Mouse (Mus musculus): ENCODE measurements around the gene Klrk1. TPM values are rescaled to one million over a fixed set of nuclear protein-coding genes. Genes with fewer than 3 reads are reported as not detected.

Klrk1 gene
- polyA plus RNA-seq, 1 experiment, result not detected

GRCm38 (mm10) chr6:129581896-129582295 is 41.8 kb downstream of the Klrk1 start:
- no peak overlapping the region for H3K4me3 ChIP-seq (replicated peaks; ENCODE audit: insufficient read depth, low read depth, low read length)
- TF ChIP-seq POLR2A (IDR thresholded peaks at IDR 0.05; ENCODE audit: borderline replicate concordance, insufficient read depth, low read length) (no peak), CTCF (IDR thresholded peaks at IDR 0.05; ENCODE audit: borderline replicate concordance, insufficient read depth, low read depth, low read length) (no peak)
- no peak for DNase-seq
- H3K27me3 ChIP-seq (ENCODE audit: control insufficient read depth, insufficient read depth, low read length), result no peaks in the 10 kb centered on the region
- no peak overlapping the region for H3K27ac ChIP-seq (ENCODE audit: insufficient read depth, low read length)
- no peaks in the 10 kb centered on the region for H3K4me1 ChIP-seq (ENCODE audit: control insufficient read depth, insufficient read depth, low read length)
- 84% methylated on average over 4 of the region's 4 CpGs for WGBS

DNA sequence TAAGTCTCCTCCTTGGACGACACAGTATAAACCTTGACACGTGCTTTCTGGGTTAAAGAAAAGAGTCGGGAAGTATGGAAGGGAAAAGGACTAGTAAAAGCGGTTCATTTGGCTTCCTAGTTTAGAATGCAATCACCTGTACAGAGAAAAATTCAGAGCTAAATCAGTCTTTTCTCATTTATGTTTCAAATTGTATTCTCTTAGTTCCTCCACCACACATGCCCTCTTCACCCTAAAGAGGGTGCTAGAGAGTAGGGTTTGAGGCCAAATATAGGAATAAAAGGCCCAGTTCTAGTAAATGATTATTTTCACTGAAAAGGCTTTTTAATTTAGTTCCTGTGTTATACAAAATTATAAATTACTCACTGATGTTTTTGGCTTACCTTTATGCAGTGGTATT is 42.4 kb downstream of the Klrk1 start:
- Histone ChIP-seq H3K27me3 (ENCODE audit: control insufficient read depth, insufficient read depth, low read length) (no peaks in the 10 kb centered on the region), H3K27ac (ENCODE audit: insufficient read depth, low read length) (no peak overlapping the region), H3K4me1 (ENCODE audit: control insufficient read depth, insufficient read depth, low read length) (no peaks in the 10 kb centered on the region), H3K4me3 (replicated peaks; ENCODE audit: insufficient read depth, low read depth, low read length) (no peak overlapping the region)
- TF ChIP-seq POLR2A (IDR thresholded peaks at IDR 0.05; ENCODE audit: borderline replicate concordance, insufficient read depth, low read length) (no peak), CTCF (IDR thresholded peaks at IDR 0.05; ENCODE audit: borderline replicate concordance, insufficient read depth, low read depth, low read length) (no peak)
- 53% methylated on average over 4 of the region's 4 CpGs for WGBS
- no peak for DNase-seq

- no peaks in the 10 kb centered on the region for H3K27me3 ChIP-seq (ENCODE audit: control insufficient read depth, insufficient read depth, low read length)
- no peak within 1 kb of the TSS for H3K27ac ChIP-seq (ENCODE audit: insufficient read depth, low read length)
- H3K4me1 ChIP-seq (ENCODE audit: control insufficient read depth, insufficient read depth, low read length), result no peaks in the 10 kb centered on the region
- TF ChIP-seq POLR2A (IDR thresholded peaks at IDR 0.05; ENCODE audit: borderline replicate concordance, insufficient read depth, low read length), result no peak
- TF ChIP-seq CTCF (IDR thresholded peaks at IDR 0.05; ENCODE audit: borderline replicate concordance, insufficient read depth, low read depth, low read length), result no peak
- H3K4me3 ChIP-seq (replicated peaks; ENCODE audit: insufficient read depth, low read depth, low read length), result no peak within 1 kb of the TSS
- no peak for DNase-seq
- 93% methylated on average over 8 of the region's 8 CpGs for WGBS
These were observed 46.1 kb downstream of the Klrk1 start, which contains the start of gene Klre1 for GRCm38 (mm10) chr6:129577605-129578004. Klre1 (plus strand) TSS chr6:129577905.

- H3K4me1 ChIP-seq (ENCODE audit: control insufficient read depth, insufficient read depth, low read length), result no peaks in the 10 kb centered on the region
- H3K4me3 ChIP-seq (replicated peaks; ENCODE audit: insufficient read depth, low read depth, low read length), result no peak overlapping the region
- 28% methylated on average over 2 of the region's 2 CpGs for WGBS
- no peak overlapping the region for H3K27ac ChIP-seq (ENCODE audit: insufficient read depth, low read length)
- no peak for DNase-seq
- no peaks in the 10 kb centered on the region for H3K27me3 ChIP-seq (ENCODE audit: control insufficient read depth, insufficient read depth, low read length)
- TF ChIP-seq POLR2A (IDR thresholded peaks at IDR 0.05; ENCODE audit: borderline replicate concordance, insufficient read depth, low read length) (no peak), CTCF (IDR thresholded peaks at IDR 0.05; ENCODE audit: borderline replicate concordance, insufficient read depth, low read depth, low read length) (no peak)
These were observed 48.3 kb downstream of the Klrk1 start for GRCm38 (mm10) chr6:129575315-129575714.

- Histone ChIP-seq H3K27ac (ENCODE audit: insufficient read depth, low read length) (no peak overlapping the region), H3K4me3 (replicated peaks; ENCODE audit: insufficient read depth, low read depth, low read length) (no peak overlapping the region), H3K27me3 (ENCODE audit: control insufficient read depth, insufficient read depth, low read length) (no peaks in the 10 kb centered on the region), H3K4me1 (ENCODE audit: control insufficient read depth, insufficient read depth, low read length) (no peaks in the 10 kb centered on the region)
- WGBS, result 80% methylated on average over 2 of the region's 2 CpGs
- TF ChIP-seq CTCF (IDR thresholded peaks at IDR 0.05; ENCODE audit: borderline replicate concordance, insufficient read depth, low read depth, low read length) (no peak), POLR2A (IDR thresholded peaks at IDR 0.05; ENCODE audit: borderline replicate concordance, insufficient read depth, low read length) (no peak)
- DNase-seq, result no peak
These were observed 58.4 kb downstream of the Klrk1 start for GRCm38 (mm10) chr6:129565257-129565656.

Other genes with a start within 250 kb of the Klrk1 start
- 0.17 and 0.33 TPM in 2 replicates for gene Clec12b, start 238.0 kb downstream of the Klrk1 start, polyA plus RNA-seq (2012; rRNA removed)
- 0.16 and 0.17 TPM in 2 replicates for gene Clec1b, start 226.6 kb downstream of the Klrk1 start, polyA plus RNA-seq (2012; rRNA removed)
- gene Clec9a, start 215.0 kb downstream of the Klrk1 start, polyA plus RNA-seq (2012; rRNA removed), result 0.06 TPM in 1 of 2 replicates, not detected in the other
- gene Clec1a, start 171.9 kb downstream of the Klrk1 start, polyA plus RNA-seq (2012; rRNA removed), result 0.44 and 0.49 TPM in 2 replicates
- not detected in 2 replicates for gene Olr1, start 116.7 kb downstream of the Klrk1 start, polyA plus RNA-seq (2012; rRNA removed)
- gene Tmem52b, start 111.3 kb downstream of the Klrk1 start, polyA plus RNA-seq (2012; rRNA removed), result not detected in 2 replicates
- gene Gabarapl1, start 90.7 kb downstream of the Klrk1 start, polyA plus RNA-seq (2012; rRNA removed), result 380 and 434 TPM in 2 replicates
- gene Klre1, start 46.0 kb downstream of the Klrk1 start, polyA plus RNA-seq (2012; rRNA removed), result 0.06 TPM in 1 of 2 replicates, not detected in the other
- gene Klrd1, start 32.1 kb downstream of the Klrk1 start, polyA plus RNA-seq (2012; rRNA removed), result 0.13 TPM in 1 of 2 replicates, not detected in the other
- not detected in 2 replicates for gene Klrc3, start 19.5 kb upstream of the Klrk1 start, polyA plus RNA-seq (2012; rRNA removed)
- gene Klrc2, start 36.8 kb upstream of the Klrk1 start, polyA plus RNA-seq (2012; rRNA removed), result not detected in 2 replicates
- not detected in 2 replicates for gene Klrc1, start 55.1 kb upstream of the Klrk1 start, polyA plus RNA-seq (2012; rRNA removed)
- not detected in 2 replicates for gene Klri1, start 93.3 kb upstream of the Klrk1 start, polyA plus RNA-seq (2012; rRNA removed)
- gene Klri2, start 116.6 kb upstream of the Klrk1 start, polyA plus RNA-seq (2012; rRNA removed), result not detected in 2 replicates
- gene Gm156, start 160.4 kb upstream of the Klrk1 start, polyA plus RNA-seq (2012; rRNA removed), result not detected in 2 replicates
- not detected in 2 replicates for gene Gm17631, start 238.8 kb upstream of the Klrk1 start, polyA plus RNA-seq (2012; rRNA removed)